ENCODE assay signal across 10 mouse cellular contexts in genomic region chr6:127454809-127455208, GRCm38 (mm10). TPM values are rescaled to one million over a fixed set of nuclear protein-coding genes. Genes with fewer than 3 reads are reported as not detected.
A peak's percentile ranks its signal among the peaks of the same experiment; 100 is the strongest.
DNase-seq lines count a peak whose midpoint lies in the region; ATAC-seq lines count a peak whose summit lies in the region.
"Had no signal": no experiment of that assay in that cellular context is flagged by ENCODE, and none has a peak within 500 bp of the region (broad histone marks: within the 10 kb centered on the region; RNA-seq: fewer than 3 reads in every experiment).

No protein-coding gene starts in this region.

- peaks cover 6% of the 10 kb centered on the region for H3K4me1 ChIP-seq in kidney, embryonic 16.5 days (ENCODE audit: insufficient read depth, low read length)
- peaks cover 13% of the 10 kb centered on the region for H3K4me1 ChIP-seq in forebrain, embryonic 11.5 days (replicated peaks; ENCODE audit: control insufficient read depth, insufficient read depth, low read length)
- H3K4me1 ChIP-seq in hindbrain, embryonic 15.5 days (replicated peaks), result peaks cover 13% of the 10 kb centered on the region
- H3K4me1 ChIP-seq in midbrain, embryonic 13.5 days (replicated peaks), result peaks cover 30% of the 10 kb centered on the region

- H3K27ac ChIP-seq in kidney, embryonic 16.5 days (ENCODE audit: low read length), result no peak overlapping the region
- H3K27ac ChIP-seq in forebrain, embryonic 11.5 days (ENCODE audit: low read depth, low read length), result no peak overlapping the region
- no peak overlapping the region for H3K27ac ChIP-seq in hindbrain, embryonic 15.5 days (replicated peaks)
- no peak overlapping the region for H3K27ac ChIP-seq in midbrain, embryonic 13.5 days

- H3K27me3 ChIP-seq in kidney, embryonic 16.5 days (ENCODE audit: insufficient read depth, low read length), result 0 out of 2 replicates have a peak, but pooled peaks cover 2% of the 10 kb centered on the region
- H3K27me3 ChIP-seq in forebrain, embryonic 11.5 days (ENCODE audit: control insufficient read depth, insufficient read depth, low read length), result no peaks in the 10 kb centered on the region
- H3K27me3 ChIP-seq in hindbrain, embryonic 15.5 days, result no peaks in the 10 kb centered on the region
- no peaks in the 10 kb centered on the region for H3K27me3 ChIP-seq in midbrain, embryonic 13.5 days

- no peak for DNase-seq in kidney, adult 11 months
- DNase-seq in forebrain, embryonic 11.5 days (ENCODE audit: low spot score), result no peak
- no peak for DNase-seq in natural killer cell, adult 2 months (ENCODE audit: low spot score in 2 of 2)
- DNase-seq in left cerebral cortex, adult 11 months (ENCODE audit: low spot score), result no peak
- DNase-seq in right cerebral cortex, postnatal 10 days (ENCODE audit: low spot score in 2 of 2), result no peak
- DNase-seq: lung, postnatal 14 days; thymus, postnatal 36 days had no signal

- no peaks in the 10 kb centered on the region for H3K36me3 ChIP-seq in kidney, embryonic 16.5 days (ENCODE audit: insufficient read depth, low read length)
- no peaks in the 10 kb centered on the region for H3K36me3 ChIP-seq in forebrain, embryonic 11.5 days (ENCODE audit: control insufficient read depth, insufficient read depth, low read length)
- H3K36me3 ChIP-seq in hindbrain, embryonic 15.5 days, result no peaks in the 10 kb centered on the region
- H3K36me3 ChIP-seq in midbrain, embryonic 13.5 days, result 0 out of 2 replicates have a peak, but pooled peaks cover 4% of the 10 kb centered on the region

- no peak overlapping the region for H3K4me3 ChIP-seq in kidney, embryonic 16.5 days (ENCODE audit: low read length)
- peak overlapping the region; percentile 64 for H3K4me3 ChIP-seq in forebrain, embryonic 11.5 days (ENCODE audit: low read depth, low read length)
- peak overlapping the region; percentile 66 for H3K4me3 ChIP-seq in hindbrain, embryonic 15.5 days
- H3K4me3 ChIP-seq in midbrain, embryonic 13.5 days (replicated peaks), result peak overlapping the region; percentile 69

- no peak overlapping the region for H3K9ac ChIP-seq in kidney, embryonic 16.5 days (replicated peaks; ENCODE audit: low read length)
- H3K9ac ChIP-seq in forebrain, embryonic 11.5 days (ENCODE audit: low read length), result peak overlapping the region; percentile 83; the same call in 1 of the 2 replicates
- no peak overlapping the region for H3K9ac ChIP-seq in hindbrain, embryonic 15.5 days
- H3K9ac ChIP-seq in midbrain, embryonic 13.5 days (replicated peaks), result peak overlapping the region; percentile 83; the same call in 1 of the 2 replicates

- ATAC-seq in kidney, embryonic 16.5 days (ENCODE audit: low FRiP score, low TSS enrichment), result no peak
- ATAC-seq in forebrain, embryonic 11.5 days (replicated peaks; ENCODE audit: low FRiP score), result no peak
- ATAC-seq in hindbrain, embryonic 15.5 days (ENCODE audit: low FRiP score, low read depth), result no peak
- ATAC-seq in midbrain, embryonic 13.5 days, result no peak

- WGBS in kidney, embryonic 16.5 days, result 89% methylated on average over 6 of the region's 6 CpGs
- WGBS in forebrain, embryonic 11.5 days, result 93% methylated on average over 6 of the region's 6 CpGs
- 88% methylated on average over 6 of the region's 6 CpGs for WGBS in hindbrain, embryonic 15.5 days
- WGBS in midbrain, embryonic 13.5 days, result 83% methylated on average over 6 of the region's 6 CpGs

- H3K9me3 ChIP-seq in kidney, embryonic 16.5 days (ENCODE audit: low read length), result no peaks in the 10 kb centered on the region
- H3K9me3 ChIP-seq in forebrain, embryonic 11.5 days (ENCODE audit: control insufficient read depth, low read length), result no peaks in the 10 kb centered on the region
- H3K9me3 ChIP-seq in hindbrain, embryonic 15.5 days, result no peaks in the 10 kb centered on the region
- no peaks in the 10 kb centered on the region for H3K9me3 ChIP-seq in midbrain, embryonic 13.5 days

- H3K4me2 ChIP-seq in kidney, embryonic 16.5 days (replicated peaks; ENCODE audit: low read depth, low read length), result peak overlapping the region; percentile 61; the same call in 1 of the 2 replicates
- H3K4me2 ChIP-seq in forebrain, embryonic 11.5 days (ENCODE audit: low read depth, low read length, severe bottlenecking), result peak overlapping the region; percentile 67
- peak overlapping the region; percentile 63 for H3K4me2 ChIP-seq in hindbrain, embryonic 15.5 days
- H3K4me2 ChIP-seq in midbrain, embryonic 13.5 days (replicated peaks), result peak overlapping the region; percentile 67

RNA-seq across cellular contexts. Expression of gene Parp11, which starts 8.2 kb away (rescaled TPM):
- polyA plus RNA-seq in kidney, embryonic 16.5 days (2015; fragmentation: Nextera tagmentation; extraction: Ambion mirVana), result 23.9 and 25.6 TPM in 2 replicates
- 59.2 and 60.7 TPM in 2 replicates for polyA plus RNA-seq in forebrain, embryonic 11.5 days (2014; fragmentation: Nextera tagmentation; extraction: Ambion mirVana)
- 73.9 and 75.0 TPM in 2 replicates for polyA plus RNA-seq in hindbrain, embryonic 15.5 days (2015; fragmentation: Nextera tagmentation; extraction: Ambion mirVana)
- 90.4 and 91.7 TPM in 2 replicates for polyA plus RNA-seq in midbrain, embryonic 13.5 days (2015; fragmentation: Nextera tagmentation; extraction: Ambion mirVana)

Comparison
In these comparisons a context has a peak if more than half of its experiments do, and no peak if none do; other contexts are left out.
1. H3K9ac ChIP-seq: peak in forebrain, embryonic 11.5 days (single experiment) and midbrain, embryonic 13.5 days (single experiment); none in kidney, embryonic 16.5 days (single experiment) and hindbrain, embryonic 15.5 days (single experiment).
2. Peak in every context shown above with its lines, with median percentiles within 50 percentile points of each other: H3K4me2 ChIP-seq.